Mouse (Mus musculus): ENCODE results near the gene Map2k5. TPM values are rescaled to one million over a fixed set of nuclear protein-coding genes. Genes with fewer than 3 reads are reported as not detected.

Gene Map2k5
- polyA plus RNA-seq, 1 experiment = 31.9 TPM

GRCm38 (mm10) chr9:63346029-63346428 lies 31.7 kb downstream of the Map2k5 start:
- no peak for DNase-seq (ENCODE audit: extremely low spot score in 1 of 2, low spot score in 1 of 2)

- DNase-seq (ENCODE audit: extremely low spot score in 1 of 2, low spot score in 1 of 2) = no peak
Observed at GRCm38 (mm10) chr9:63341761-63342160, 35.9 kb downstream of the Map2k5 start.

DNA sequence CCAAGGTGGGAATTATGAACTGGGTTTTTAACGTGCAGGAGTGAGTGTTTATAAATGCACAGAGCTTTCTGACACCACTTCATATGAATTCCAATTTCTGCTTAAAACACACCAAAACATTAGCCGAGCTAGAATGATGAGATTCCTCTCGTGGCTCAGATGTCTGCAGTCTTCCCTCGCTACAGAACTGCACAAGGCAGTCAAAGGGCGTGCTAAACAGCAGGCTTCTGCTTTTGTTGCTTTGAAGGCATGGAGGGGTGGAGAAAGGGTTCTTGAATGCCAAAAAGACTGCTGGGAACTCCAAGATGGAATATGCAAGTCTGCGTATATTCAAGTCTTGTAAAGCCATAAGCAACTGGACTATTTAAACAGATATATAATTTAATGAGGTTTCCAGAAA lies 38.4 kb downstream of the Map2k5 start:
- no peak for DNase-seq (ENCODE audit: extremely low spot score in 1 of 2, low spot score in 1 of 2)

DNA sequence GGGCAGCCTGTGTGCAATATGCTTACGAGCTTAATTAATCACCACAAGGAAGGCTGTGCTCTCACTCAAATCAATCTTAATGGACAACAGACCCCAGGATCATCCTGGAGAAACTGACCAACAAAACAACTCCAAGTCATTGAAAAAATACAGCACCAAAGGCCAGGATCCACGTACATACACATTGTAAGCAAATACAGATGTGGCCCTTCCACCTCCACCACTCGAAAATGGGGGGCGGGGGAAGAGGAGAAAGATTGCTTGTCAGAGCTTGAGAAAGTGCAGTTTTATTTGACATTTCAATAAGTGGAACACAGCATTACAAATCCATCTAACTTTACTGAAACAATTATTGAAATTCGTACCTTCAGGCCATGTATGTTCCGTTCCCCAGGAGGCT lies 39.0 kb downstream of the Map2k5 start:
- DNase-seq (ENCODE audit: extremely low spot score in 1 of 2, low spot score in 1 of 2) = no peak

DNA sequence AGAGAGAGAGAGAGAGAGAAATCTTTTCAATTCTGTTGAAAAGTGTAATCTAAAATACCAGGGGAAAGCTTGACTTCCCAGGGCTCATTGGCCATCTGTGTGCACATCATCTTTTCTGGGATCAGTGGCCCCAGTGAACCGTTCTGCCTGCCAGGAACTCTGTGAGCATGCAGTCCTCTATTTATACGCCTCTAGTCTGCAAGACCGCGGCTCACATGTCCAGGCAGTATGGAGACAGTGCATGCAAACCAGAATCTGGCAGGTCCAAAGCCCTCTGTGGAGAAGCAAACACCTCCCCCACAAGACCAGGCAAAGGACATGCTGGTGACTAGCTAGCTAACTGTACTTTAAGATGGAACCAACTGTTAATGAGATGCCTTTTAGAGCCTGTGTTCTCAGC lies 41.9 kb downstream of the Map2k5 start:
- no peak for DNase-seq (ENCODE audit: extremely low spot score in 1 of 2, low spot score in 1 of 2)

GRCm38 (mm10) chr9:63333074-63333473 lies 44.6 kb downstream of the Map2k5 start:
- no peak for DNase-seq (ENCODE audit: extremely low spot score in 1 of 2, low spot score in 1 of 2)

DNA sequence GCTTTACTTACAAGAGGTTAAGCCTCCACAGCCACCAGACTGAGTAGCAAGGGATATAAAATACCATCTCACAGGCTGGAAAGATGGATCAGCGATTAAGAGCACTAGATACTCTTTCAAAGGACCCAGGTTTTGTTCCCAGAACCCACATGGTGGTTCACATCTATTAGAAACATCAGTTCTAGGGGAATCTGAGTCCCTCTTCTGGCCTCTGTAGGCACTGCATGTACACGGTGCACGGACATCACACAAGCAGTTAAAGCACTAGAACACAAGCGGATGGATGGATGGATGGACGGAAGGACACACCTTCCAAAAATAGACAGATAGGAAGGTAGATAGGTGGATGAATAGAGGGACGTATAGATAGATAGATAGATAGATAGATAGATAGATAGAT lies 46.5 kb downstream of the Map2k5 start:
- no peak for DNase-seq (ENCODE audit: extremely low spot score in 1 of 2, low spot score in 1 of 2)

GRCm38 (mm10) chr9:63328958-63329685 lies 48.6 kb downstream of the Map2k5 start:
- no peak for DNase-seq (ENCODE audit: extremely low spot score in 1 of 2, low spot score in 1 of 2)

GRCm38 (mm10) chr9:63315231-63315630 lies 62.5 kb downstream of the Map2k5 start:
- no peak for DNase-seq (ENCODE audit: extremely low spot score in 1 of 2, low spot score in 1 of 2)

DNA sequence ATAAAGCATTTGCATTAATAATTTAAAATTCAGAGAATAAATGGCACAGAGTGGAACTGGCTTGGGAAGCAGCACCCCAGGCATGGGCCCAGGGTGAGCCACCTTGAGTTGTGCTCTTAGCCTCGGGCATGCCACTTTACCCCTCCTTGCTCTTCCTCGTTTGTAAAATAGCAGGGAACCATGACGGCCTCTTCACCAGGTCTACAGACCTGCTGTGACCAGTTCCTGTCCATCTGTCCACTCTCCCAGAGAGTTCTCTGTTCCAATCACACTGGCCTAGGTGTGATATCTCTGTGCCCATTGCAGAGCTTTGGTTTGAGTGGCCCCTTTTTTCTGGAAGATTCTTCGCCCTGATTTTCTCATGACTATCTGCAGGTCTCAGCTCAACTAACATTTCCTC lies 63.6 kb downstream of the Map2k5 start:
- no peak for DNase-seq (ENCODE audit: extremely low spot score in 1 of 2, low spot score in 1 of 2)

- DNase-seq (ENCODE audit: extremely low spot score in 1 of 2, low spot score in 1 of 2) = no peak
Observed at GRCm38 (mm10) chr9:63309956-63310355, 67.7 kb downstream of the Map2k5 start.

DNA sequence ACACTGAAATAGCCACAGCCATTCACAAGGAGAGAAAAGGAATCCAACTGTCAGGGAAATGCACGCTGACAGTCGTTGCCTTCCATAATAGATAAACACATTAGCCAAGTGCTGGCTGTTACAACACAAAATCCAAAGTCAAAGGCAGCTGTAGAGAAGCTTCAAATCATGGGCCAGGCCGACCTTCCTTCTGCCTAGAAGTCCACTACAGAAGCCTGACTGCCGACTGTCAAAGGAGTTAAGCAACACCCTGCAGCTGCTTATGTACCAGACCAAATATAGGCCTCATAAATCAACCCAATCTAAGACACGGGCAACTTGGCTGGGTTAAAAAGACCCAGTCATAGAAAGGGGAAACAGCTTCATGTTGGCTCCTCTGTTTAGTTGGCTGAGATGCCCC lies 68.7 kb downstream of the Map2k5 start:
- no peak for DNase-seq (ENCODE audit: extremely low spot score in 1 of 2, low spot score in 1 of 2)

GRCm38 (mm10) chr9:63308441-63308840 lies 69.3 kb downstream of the Map2k5 start:
- DNase-seq (ENCODE audit: extremely low spot score in 1 of 2, low spot score in 1 of 2) = no peak

DNA sequence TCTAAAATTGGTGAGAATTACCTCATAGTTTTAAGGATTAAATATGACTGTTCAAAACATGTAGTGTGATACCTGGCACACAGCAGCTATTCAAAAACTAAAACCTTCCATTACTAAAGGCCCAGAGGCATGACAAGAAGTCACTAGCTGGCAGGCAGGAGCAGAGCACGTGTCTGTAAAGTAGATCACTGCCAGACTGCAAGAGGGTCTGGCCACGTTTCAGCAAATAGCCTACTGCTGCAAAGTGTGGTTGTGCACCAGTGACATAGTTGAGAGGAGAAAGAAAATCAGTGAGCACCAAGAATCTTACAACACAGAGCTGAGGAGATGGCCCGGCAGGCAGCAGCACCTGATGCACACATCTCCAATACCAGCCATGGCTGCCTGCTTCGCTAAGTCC lies 75.2 kb downstream of the Map2k5 start:
- DNase-seq (ENCODE audit: extremely low spot score in 1 of 2, low spot score in 1 of 2) = no peak

DNA sequence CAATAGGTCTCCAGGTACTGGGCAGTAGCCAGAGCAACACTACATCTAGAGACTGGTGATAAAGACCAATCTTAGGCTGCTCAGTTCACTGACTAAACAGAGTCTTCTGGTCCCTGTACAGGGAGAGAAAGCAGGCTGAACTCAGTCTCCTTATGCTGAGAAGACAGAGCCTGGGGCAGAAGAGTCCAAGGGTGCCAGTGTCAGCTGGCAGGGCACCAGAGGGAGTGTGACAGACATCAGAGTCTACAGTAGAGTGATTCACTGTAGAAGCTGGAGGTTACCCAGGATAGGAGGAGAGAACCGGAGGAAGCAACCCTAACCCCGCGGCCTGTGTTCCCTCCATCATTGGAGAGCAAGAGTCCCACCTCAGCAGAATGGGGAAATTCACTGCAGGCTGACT lies 79.0 kb downstream of the Map2k5 start:
- no peak for DNase-seq (ENCODE audit: extremely low spot score in 1 of 2, low spot score in 1 of 2)

GRCm38 (mm10) chr9:63295551-63295958 lies 82.1 kb downstream of the Map2k5 start:
- peak; percentile 33 to 66 for DNase-seq (ENCODE audit: extremely low spot score in 1 of 2, low spot score in 1 of 2)

DNA sequence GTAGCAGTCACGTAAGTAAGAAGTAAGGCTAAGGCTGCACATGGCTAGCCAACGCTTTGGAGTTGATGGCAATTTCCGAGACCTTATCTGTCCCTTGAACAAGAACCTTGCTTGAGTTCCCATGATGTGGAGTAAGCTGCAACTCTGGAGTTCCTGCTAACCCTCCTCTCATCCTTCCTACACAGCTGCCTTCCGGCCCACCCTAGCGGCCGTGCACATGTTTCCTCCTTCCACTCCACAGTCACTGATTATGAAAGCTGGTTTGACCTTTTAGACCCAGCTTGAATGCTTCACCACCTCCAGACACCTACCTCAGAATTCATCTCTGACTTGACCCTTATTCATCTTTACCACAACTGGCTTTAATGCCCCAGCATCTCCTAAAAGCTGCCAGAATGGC lies 82.9 kb downstream of the Map2k5 start:
- no peak for DNase-seq (ENCODE audit: extremely low spot score in 1 of 2, low spot score in 1 of 2)

DNA sequence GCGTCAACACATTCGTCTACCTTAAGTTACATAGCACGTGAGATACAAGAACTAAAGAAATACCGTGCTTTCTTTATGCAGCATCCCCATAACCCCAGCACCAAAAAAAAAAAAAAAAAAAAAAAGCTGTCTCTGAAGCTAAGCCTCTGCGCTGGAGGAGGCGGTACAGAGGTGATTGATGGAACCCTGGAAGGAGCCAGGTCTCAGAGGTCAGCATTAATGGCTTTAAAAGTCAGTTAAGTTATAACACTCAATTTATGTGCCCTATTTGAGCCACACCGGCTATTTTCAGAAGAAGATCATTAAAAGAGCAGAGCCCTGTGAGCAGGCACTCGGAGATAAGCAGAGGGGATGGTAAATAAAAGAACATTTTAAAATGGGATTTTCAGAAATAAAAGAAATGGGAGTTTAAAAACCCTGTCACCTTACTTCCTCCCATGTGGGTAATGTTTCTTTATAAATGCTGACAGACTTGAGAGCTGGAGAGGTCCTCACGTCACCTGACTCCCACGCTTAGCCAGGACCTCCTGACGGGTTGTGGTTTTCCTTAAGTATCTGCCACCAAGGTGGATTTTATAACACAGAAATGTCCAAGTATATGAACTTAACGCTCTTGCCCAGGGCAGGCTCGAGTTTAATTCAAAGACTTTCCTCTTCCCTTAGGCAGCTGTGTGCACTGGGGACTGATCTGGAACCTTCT lies 83.8 kb downstream of the Map2k5 start:
- no peak for DNase-seq (ENCODE audit: extremely low spot score in 1 of 2, low spot score in 1 of 2)

DNA sequence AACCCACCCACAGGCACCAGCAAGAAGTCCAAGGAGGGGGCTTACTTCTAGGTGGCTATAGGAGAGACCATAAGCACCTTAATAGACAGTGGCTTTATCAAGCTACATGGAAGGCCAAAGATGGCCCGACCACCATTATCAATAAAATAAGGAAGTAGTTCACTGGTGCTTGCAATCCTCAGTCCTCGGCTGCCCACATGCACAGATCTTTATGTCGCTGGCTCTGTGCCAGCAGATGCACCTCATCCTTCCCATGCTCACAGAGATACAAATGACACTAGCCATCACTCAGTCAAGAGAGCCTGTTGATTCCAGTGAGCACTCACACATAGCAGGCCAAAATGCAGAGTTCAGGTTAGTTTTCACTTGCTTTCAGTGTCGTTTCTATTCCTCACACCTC lies 89.0 kb downstream of the Map2k5 start:
- no peak for DNase-seq (ENCODE audit: extremely low spot score in 1 of 2, low spot score in 1 of 2)

DNA sequence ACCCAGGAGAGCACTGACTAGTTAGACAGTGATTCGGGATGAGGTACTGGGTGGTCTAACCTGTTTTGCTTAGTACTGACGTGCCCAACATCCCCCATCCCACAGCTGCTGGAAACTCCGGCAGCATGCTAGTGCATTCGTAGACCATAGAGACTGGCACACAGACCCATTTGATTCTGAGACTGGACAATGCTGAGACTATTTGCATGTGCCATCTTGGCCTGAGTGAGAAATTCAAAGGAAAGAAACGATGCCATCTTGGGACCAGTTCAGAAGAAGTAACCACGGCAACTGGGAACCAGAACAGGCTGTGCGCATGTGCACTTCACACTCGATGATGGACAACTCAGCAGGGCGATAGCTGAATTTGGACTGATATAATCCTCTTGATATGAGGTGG lies 93.3 kb downstream of the Map2k5 start:
- no peak for DNase-seq (ENCODE audit: extremely low spot score in 1 of 2, low spot score in 1 of 2)

DNA sequence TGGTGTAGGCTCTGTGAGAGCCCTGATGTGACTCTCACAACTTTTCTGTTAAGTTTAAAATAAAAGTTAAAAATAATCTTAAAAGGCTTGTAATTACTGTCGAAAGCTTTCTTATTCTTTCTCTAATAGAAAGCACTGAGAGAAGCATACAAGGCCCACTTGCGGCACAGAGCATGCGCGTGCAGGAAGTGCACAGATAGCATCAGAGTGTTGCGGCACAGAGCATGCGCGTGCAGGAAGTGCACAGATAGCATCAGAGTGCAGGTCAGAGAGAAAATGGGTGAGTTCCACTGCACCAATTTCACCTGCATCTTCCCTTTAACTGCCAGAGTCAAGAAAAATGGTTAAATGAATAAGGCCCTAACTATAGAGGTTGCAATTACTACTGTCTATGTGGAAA lies 95.7 kb downstream of the Map2k5 start:
- no peak for DNase-seq (ENCODE audit: extremely low spot score in 1 of 2, low spot score in 1 of 2)

DNA sequence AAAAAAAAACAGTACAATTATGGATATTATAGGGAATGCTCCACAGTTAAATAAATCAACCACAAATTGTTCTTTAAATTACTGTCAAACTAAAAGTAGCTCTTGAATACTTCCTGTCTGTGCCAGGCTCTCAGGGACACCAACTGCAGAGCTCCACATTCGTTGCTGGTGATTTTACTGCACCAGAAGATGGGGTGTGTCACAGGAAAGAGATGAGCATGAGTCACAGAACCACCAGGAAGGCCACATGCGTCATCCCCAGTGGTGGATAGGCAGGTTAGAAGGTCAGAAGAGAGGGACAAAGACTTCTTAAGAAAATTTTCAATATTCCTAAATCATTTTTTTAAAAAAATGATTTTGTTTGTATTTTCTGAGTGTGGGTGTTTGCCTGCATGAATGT lies 96.6 kb downstream of the Map2k5 start:
- no peak for DNase-seq (ENCODE audit: extremely low spot score in 1 of 2, low spot score in 1 of 2)
